Comparison of ENCODE assay signal across 23 mouse cellular contexts in genomic region chr10:28270273-28270672, GRCm38 (mm10).
"Had no signal": no experiment of that assay in that cellular context is flagged by ENCODE, and none has a peak within 500 bp of the region (broad histone marks: within the 10 kb centered on the region; RNA-seq: fewer than 3 reads in every experiment).

No protein-coding gene starts in this region.

- H3K27me3 ChIP-seq: heart, embryonic 13.5 days; heart, embryonic 15.5 days; hindbrain, embryonic 13.5 days; hindbrain, embryonic 15.5 days; limb, embryonic 13.5 days; limb, embryonic 15.5 days; liver, embryonic 12.5 days had no signal

- ATAC-seq: hindbrain, postnatal 0 days; intestine, embryonic 16.5 days; liver, embryonic 12.5 days had no signal

- DNase-seq: gastrocnemius, postnatal 14 days; gastrocnemius, postnatal 36 days; heart, adult 11 months; heart, adult 2 months; heart, postnatal 14 days; heart, postnatal 36 days; kidney, adult 18-20 months; kidney, adult 8-10 months; kidney, postnatal 36 days; layer of hippocampus, adult 9-11 months; layer of hippocampus, postnatal 36 days; left cerebral cortex, postnatal 4 days had no signal

- H3K36me3 ChIP-seq: hindbrain, embryonic 15.5 days had no signal

- H3K4me2 ChIP-seq: heart, embryonic 11.5 days; heart, embryonic 13.5 days; heart, embryonic 15.5 days; hindbrain, embryonic 13.5 days; hindbrain, embryonic 15.5 days; limb, embryonic 13.5 days; limb, embryonic 15.5 days; liver, embryonic 12.5 days had no signal

- H3K4me1 ChIP-seq: heart, embryonic 13.5 days; heart, embryonic 15.5 days; hindbrain, embryonic 13.5 days; hindbrain, embryonic 15.5 days; limb, embryonic 13.5 days; limb, embryonic 15.5 days; liver, embryonic 12.5 days had no signal

- H3K9ac ChIP-seq: heart, embryonic 13.5 days; heart, embryonic 15.5 days; hindbrain, embryonic 13.5 days; hindbrain, embryonic 15.5 days; limb, embryonic 13.5 days; limb, embryonic 15.5 days; liver, embryonic 12.5 days; liver, embryonic 14.5 days had no signal

- H3K4me3 ChIP-seq: heart, adult 2 months; heart, embryonic 13.5 days; heart, embryonic 15.5 days; hindbrain, embryonic 13.5 days; hindbrain, embryonic 15.5 days; limb, embryonic 13.5 days; limb, embryonic 15.5 days; liver, embryonic 12.5 days had no signal

- H3K27ac ChIP-seq: heart, adult 2 months; heart, embryonic 13.5 days; heart, embryonic 15.5 days; hindbrain, embryonic 13.5 days; hindbrain, embryonic 15.5 days; hindbrain, postnatal 0 days; limb, embryonic 13.5 days; limb, embryonic 15.5 days; liver, embryonic 12.5 days; liver, embryonic 14.5 days had no signal

- H3K9me3 ChIP-seq: heart, embryonic 13.5 days; heart, embryonic 15.5 days; hindbrain, embryonic 13.5 days; hindbrain, embryonic 15.5 days; limb, embryonic 13.5 days; limb, embryonic 15.5 days; liver, embryonic 12.5 days had no signal
